Mouse (Mus musculus) frontal cortex, postnatal 25 days (tissue): ENCODE results near the gene Krtap29-1.

ENCODE experiments used
- DNase-seq, 2 experiments: peaks; one replicate each; pipeline ENCODE4 v3.0.0; 2022; ENCODE audit warnings: low spot score in 2 of 2

The Krtap29-1 gene

DNA sequence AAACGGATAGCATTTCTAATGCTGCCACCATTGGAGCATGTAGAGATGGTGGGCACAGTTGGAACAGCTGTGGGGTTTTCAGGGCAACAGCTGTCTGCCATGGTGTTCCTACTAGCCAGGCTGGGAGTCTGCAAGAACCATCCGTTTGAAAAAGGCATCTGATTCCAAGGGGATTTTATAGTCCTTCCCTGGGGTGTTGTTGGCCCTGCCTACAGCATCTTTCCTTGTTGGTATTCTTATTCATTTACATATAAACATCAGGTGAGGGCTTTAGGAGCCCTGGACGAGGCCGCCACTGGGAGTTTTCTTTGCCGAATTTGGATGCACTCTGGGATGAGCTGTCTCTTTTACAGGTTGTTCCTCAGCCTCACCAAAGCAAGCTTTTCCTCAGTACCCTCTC lies at the start of gene Krtap29-1:
Gene Krtap29-1, minus strand, starts transcription at position 101 of the 400 bp plus-strand sequence.
- no peak for DNase-seq

DNA sequence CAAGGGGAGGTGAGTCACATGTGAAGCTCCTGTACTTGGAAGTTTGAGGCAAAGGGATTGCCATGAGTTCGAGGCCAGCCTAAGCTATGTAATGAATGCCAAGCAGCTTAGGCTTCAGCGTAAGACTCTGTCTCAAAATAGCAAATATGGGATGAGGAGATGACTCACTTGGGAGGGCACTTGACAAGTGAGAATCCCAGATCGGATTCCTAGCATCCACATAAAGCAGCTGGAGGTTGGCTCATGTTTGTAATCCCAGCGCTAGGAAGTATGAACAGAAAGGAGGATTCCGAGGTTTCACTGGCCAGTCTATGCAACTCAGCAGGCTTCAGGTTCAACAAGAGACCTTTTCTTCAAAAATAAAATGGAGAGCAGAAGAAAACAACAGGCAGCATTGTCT lies 42.6 kb upstream of the Krtap29-1 start:
- DNase-seq = no peak

DNA sequence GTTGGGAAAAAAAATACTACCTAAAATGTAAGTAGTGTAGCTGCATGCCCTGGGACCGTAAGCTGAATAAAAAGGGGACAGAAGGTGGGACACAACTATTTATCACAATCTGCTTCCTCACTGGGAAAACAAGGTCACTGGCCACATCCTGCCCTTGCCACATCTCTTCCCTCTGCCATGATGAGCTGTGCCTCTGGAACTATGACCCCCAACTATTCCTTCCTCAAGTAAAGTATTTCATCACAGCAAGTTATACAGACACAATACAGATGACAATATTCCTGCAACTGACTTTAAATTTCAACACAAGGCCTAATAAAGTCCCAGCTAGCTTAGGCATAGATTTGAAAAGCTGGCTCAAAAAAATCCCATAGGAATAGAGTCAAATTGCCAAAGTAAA lies 40.6 kb upstream of the Krtap29-1 start:
- DNase-seq = no peak

DNA sequence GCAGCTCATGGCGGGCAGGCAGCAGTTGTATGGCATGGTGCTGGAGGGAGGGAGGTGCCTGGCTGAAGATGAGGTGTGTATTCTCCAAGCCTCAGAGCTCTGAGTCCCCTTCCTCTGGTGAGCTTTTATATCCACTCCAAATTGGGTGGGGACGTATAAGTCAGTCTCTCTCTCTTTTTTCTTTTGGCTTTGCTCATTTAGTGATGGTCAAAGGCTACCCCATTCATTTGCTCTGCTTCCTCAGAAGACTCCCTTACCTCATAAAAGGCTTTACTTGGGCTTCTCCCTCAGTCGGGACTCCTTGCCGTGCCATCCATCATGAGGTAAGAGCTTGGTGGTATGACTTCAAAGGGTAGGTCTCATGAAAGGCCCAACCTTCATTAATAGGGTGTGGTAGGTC lies 37.3 kb upstream of the Krtap29-1 start, which contains the start of gene Krt33a:
Gene Krt33a, minus strand, starts transcription at position 101 of the 400 bp plus-strand sequence.
- no peak for DNase-seq

DNA sequence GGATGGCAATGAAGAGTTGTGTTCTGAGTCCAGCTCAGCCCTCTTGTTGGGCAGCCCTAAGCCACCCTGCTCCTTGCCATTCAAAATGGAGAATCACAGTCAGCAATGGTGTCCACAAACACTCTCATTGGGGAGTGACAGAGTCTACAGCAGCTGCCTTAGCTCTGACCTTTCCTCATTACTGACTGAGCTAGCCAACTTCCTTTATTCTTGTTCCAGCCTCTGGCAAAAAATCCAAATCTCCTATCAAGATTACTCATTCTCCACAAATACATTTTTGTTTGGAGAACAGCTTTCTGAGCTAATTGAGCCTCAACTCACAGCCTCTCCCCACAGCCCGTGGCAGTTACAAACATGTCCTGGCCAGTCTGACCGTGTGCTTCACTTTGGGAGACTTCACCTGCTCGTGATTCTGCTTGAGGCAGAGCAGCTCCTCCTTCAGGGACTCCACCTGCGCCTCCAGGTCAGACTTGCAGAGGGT lies 34.9 kb upstream of the Krtap29-1 start:
- DNase-seq = no peak

DNA sequence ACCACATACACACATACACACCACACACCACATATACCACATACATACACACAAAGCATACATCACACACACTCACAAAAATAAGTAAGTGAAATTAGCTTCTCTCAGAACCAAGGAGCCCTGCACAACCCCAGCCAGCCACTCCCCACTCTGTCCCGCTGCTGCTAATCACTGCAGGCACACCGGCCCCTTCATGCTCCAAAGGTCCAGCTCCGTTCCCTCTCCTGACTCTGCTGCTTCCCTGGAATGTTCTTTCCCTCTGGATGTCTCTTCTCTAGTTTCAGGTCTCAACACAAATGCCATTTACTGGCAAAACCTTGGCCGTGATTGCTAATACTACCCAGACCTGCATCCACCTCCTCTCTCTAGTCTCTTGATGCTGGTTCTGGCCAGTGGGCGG lies 31.8 kb upstream of the Krtap29-1 start:
- no peak for DNase-seq

DNA sequence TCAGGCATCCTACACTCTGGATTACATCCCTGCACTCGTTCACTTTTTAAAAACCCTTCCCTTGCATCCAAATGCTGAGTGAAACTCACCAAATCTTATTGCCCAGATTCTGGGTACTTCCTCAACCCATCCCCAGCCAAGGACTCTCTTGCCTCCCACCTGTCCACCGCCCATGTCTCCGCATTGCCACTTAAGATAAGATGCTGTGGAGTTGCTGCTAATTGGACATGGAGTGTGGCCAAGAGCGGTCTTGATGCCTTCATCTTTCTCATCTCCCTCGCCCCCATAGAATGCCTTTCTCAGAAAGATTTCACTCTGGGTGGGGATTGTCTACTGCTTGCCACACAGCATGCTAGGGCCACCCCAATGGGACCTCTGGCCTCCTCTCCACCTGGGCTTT lies 29.5 kb upstream of the Krtap29-1 start:
- DNase-seq = no peak

DNA sequence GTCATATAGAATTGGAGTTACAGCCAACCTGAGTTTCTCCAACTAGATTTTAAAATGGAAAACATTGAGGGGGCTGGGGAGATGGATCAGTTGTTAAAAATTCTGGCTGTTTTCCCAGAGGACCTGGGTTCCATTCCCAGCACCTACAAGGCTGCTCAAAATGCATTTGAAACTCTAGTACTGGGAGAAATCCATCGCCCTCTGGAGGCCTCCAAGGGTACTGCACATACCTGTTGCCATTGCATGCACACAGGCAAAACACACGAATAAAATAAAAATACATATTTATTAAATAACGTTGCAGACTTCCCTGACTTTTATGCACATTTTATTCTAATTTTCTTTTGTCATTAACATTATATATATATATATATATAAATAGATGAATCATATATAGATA lies 27.8 kb upstream of the Krtap29-1 start:
- DNase-seq = no peak

DNA sequence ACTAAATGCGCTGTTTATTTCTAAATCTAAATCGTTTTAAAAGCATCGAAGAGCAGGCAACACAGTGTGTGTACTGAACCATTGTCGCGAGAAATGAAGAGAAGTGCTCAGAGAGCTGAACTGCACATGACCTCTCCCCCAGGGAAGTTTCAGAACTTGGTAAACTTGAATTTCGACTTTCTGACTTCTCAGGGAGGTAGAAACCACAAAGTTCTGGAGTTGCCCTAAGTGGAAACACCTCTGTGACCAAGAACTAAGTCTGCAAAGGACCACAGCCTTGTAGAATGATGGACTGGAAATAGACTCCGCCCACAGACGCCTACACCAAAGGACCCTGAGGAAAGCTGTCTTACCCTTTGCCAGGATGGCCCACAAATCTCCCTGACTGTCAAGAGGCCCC lies 27.1 kb upstream of the Krtap29-1 start:
- no peak for DNase-seq

DNA sequence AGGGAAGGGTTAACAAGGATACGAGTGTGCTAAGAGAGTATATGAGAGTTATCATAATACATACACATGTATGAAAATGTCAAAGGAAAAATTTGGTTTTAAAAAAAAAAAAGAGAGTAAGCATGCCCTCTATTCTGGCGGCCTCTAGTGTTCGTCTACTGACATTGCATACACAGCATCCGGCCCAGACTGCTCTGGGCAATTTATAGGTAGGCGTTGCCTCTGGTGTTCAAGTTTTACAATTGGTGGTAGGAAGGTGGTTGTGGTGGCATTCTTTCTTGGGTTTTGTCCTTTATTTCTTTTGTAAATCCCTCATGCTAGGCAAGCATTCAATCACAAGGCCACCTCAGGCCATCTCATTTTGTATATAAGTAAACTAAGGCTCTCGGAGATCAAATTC lies 26.0 kb upstream of the Krtap29-1 start:
- peak in 1 of 2 experiments; percentile 40 for DNase-seq

DNA sequence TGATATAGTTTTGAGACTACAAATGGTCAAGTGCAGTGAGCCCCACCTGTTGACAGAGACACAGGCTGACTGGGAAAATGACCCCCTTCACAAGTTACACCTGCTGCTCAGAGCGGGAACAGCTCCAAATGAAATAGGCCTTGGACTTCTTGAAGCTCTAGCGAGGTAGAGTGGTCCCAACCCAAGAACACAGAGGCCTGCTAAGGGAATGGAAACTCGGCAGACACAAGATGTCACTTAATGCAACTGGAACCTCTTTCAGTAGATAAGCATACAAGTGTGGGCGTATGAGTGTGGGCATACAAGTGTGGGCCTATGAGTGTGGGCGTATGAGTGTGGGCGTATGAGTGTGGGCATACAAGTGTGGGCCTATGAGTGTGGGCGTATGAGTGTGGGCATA lies 20.2 kb upstream of the Krtap29-1 start:
- DNase-seq = no peak

DNA sequence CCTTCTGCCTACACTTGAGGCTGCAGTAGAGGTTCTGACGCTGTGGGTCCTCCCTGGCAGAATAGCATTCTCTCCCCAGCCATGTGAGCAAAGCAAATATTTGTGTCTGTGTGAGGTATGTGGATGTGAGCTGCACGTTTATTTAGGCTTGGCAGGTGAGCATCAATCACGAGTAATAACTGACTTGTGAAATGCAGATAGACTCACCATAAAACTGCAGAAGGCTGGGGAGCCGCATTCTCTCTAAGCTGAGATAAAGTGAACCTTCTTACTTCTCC lies 15.5 kb upstream of the Krtap29-1 start:
- DNase-seq = no peak

DNA sequence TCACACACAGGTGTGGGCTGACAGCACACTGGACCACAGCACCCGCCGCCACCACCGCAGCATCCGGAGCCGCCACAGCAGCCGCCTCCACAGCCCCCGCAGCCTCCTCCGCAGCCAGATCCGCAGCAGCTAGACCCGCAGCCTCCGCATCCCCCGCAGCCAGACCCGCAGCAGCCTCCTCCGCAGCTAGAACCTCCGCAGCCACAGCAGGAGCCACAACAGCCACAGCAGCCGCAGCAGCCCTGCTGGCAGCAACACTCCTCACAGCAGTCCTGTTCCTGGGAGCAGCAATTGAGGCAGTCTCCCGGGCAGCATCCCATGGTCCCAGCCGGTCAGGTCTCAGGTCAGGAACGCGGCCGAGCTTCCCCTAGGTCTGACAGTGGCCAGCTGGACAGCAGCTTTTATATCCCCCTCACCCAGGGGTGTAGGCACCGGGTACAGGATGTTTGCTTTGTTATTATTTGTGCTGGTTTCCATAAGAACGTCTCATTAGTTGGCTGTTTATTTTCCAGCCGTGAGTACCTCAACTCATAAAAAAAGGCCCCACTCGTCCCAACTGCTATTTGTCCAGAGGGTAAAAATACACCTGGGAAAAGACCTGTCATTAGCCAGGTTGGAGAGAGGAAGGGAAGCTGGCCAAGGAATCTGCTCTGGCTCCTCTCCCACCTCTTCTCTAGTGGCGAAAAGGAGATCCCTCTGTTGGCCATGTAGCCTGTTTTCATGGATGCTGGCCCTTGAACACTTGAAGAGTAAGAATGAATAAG lies 14.9 kb upstream of the Krtap29-1 start, which contains the start of gene Krtap17-1:
Gene Krtap17-1, minus strand, starts transcription at position 375 of the 764 bp plus-strand sequence.
- DNase-seq = no peak

DNA sequence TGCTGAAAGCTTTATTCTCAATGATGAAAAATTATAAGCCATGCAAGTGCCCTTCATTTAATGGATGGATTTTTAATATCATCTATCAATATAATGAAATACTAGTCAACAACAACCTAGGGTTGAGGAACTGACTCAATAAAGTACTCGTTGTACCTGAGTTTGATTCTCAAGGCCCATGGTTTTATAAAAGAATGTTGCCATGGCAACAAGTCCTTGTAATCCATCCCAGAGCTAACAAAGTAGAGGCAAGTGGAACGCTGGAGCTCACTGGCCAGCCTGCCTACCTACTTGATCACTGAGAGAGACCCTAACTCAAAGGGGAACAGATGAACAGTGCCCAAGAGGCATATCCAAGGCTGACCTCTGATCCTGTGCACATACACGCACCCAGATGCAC lies 11.7 kb upstream of the Krtap29-1 start:
- no peak for DNase-seq

DNA sequence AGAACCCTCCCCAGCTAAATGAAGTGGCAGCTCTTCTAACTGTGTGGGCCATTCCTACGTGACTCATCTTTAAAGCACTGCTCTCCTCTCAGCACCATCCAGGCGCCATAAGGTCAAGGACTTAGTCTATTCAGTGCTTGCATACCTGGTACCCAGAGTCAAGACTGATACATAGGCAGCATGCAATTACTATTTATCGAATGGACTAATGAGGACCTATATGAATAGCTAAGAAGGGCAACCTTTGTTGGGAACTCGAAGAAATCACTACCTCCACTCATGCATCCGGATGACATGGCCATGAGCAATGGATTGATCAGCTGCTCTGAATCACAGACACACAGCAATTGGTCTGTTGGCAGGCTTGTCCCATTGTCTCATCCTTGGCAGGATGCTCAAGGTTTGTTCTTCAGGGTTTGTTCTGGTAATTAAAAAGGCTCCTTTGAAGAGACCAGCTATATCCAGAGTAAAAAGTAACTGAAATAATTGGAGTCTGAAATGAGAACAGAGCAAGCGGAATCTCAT lies 11.1 kb upstream of the Krtap29-1 start:
- no peak for DNase-seq

DNA sequence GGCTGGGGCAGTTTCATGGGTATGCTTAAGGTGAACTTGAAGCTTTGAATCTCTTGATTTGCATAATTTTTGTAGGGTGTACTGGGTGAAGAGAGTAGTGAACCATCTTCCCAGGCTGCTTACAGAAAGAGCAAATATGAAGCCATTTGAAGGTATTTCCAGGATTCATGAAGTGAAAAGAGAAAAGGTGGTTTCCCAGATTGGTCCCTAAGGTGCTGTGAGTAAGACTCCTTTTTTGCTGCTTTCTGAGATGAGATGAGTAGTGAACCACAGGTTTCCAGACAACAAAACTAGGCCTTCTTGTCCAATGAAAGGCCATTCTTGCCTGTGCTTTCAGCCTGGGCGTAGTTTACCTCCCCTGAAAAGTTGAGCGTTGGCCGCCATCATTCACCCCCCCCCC lies 9.7 kb upstream of the Krtap29-1 start:
- no peak for DNase-seq

DNA sequence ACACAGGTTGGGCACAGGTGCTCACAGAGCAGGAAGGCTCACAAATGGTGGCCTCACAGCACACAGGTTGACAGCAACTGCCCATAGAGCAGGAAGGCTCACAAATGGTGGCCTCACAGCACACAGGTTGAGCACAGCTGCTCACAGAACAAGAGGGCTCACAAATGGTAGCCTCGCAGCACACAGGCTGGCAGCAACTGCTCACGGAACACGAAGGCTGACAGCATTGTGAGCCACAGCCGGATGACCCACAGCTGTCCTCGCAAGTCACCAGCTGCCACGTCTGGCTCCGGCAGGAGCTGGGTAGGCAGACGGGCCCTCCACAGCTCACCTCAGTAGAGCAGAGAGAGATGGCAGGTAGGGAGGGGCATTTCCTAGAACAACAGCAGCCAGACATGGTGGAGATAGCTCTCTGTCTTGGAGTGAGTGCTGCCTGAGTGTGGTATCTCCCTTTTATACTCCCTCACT lies 7.4 kb upstream of the Krtap29-1 start, which contains the start of gene Krtap16-1:
Gene Krtap16-1, minus strand, starts transcription at position 418 of the 468 bp plus-strand sequence.
- DNase-seq = no peak

DNA sequence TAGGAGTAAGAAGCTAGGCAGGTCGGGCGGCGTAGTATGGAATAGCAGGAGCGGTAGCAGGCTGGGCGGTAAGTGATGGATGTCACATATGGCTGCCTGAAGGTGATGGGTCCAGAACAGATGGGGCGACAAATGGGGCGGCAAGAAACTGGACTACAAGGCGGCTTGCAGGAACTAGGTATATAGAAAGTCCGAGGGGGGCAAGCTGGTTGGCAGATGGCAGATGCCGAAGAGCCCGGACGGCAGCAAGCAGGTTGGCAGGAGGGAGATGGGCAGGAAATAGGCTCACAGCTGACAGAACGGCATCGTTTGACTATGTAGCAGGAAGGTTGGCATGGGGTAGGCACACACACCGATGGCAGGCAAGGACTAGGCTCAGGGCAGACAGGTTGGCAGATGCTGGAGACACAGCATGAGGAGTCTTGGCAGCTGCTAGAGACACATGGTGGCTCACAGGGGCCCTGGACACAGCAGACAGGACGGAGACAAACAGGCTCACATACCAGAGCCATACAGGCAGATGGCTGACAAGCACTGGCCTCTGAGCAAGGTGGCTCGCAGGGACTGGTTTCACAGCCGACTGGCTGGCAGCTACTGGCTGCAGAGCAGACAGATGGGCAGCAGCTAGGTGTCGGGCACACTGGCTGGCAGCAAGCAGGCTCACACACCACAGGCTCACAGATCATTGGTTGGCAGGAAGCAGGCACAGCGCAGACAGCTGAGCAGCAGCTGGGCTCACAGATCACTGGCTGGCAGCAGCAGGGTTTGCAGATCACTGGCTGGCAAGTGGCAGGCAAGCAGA lies 6.6 kb upstream of the Krtap29-1 start:
- peak in 1 of 2 experiments; percentile 19 for DNase-seq

DNA sequence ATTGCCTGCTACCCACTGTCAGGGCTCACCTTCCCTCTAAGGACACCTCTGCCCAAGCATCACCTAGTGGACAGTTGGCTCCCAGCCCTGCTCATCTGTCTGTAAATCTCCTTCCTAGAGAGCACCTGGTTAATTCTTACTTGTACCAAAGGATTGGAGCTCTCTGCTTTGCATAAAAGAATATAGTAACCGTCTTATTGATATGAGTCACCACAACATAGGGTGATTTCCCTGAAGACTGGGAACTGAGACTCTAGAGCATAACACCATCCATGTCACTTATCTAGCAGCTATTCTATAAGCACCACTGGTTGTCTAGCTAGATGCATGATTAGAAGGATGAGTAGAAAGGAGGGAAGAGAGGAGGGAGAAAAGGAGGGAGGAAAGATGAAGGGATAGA lies 4.6 kb upstream of the Krtap29-1 start:
- DNase-seq = no peak

DNA sequence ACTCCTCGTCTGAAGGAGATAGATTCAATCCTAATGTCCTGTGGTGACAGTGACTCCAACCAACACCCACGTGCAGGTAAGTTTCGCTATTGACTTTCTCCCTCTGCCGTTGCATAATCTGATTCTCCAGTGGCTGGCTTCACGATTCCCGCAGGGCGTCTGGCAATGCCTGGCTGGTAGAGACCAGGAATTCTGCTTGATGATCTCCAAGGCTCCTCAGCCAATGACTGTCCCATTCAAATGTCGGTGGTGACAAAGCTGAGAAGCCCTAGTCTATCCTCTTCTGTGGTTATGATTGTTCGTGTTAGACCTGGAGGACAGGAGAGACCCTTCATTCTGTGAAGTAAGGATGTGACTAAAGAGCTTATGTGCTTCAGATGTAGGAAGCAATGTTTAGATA lies 3.9 kb upstream of the Krtap29-1 start:
- no peak for DNase-seq

DNA sequence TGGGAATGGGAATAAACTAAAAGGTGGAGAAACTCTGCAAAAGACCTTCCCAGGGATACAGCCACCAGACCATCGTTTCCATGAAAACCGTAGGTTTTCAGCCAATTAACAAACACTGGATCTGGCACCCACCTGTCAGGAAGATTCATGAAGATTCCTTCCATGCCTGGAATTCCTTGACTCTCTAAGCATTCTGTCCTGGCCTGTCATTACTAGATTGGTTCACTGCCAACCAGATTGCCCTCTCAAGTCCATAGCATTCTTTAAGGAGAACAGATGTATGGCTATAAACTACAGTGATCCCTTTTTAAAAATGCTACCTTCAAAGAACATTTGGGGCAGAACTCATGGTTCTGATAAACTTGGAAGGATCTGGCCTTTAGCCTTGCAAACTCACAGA lies 12.9 kb downstream of the Krtap29-1 start:
- no peak for DNase-seq

DNA sequence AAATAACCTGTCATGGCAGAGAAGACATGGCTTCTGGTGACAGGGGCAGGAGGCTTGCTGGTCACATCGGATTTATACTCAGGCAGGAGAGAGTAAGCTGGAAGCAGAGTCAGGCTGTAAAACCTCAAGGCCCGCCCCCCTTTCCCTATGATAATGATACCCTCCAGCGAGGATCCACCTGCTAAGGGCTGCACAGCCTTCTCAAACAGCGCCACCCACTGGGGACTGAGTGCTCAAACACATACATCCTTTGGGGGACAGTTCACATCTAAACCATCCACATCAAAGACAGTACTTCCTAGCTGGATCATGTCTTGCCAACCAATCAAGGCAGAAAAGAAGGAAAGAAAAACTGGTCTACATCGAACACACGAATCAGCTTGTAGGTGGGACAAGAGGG lies 14.6 kb downstream of the Krtap29-1 start:
- no peak for DNase-seq

DNA sequence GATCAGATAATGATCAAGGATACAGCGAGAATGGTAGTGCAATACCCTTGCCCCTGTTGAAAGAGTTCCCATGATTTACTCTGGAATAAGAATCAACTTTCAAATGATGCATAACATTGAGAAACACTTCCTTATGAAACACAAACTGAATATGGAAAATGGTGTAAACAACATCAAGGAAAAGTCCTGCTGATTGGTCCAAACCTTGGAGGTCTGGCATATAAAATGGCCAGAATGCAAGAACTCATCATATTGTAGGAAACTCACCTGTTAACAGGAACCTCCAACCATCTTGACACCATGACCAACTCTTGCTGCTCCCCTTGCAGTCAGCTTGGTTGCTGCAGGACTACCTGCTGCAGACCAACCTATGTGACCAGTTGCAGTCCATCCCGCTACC lies 30.7 kb downstream of the Krtap29-1 start, which contains the start of gene Krtap9-5:
Gene Krtap9-5, plus strand, starts transcription at position 301 of the 400 bp plus-strand sequence.
- DNase-seq = no peak
